ENCODE assay signal across 16 mouse cellular contexts in the genomic region with DNA sequence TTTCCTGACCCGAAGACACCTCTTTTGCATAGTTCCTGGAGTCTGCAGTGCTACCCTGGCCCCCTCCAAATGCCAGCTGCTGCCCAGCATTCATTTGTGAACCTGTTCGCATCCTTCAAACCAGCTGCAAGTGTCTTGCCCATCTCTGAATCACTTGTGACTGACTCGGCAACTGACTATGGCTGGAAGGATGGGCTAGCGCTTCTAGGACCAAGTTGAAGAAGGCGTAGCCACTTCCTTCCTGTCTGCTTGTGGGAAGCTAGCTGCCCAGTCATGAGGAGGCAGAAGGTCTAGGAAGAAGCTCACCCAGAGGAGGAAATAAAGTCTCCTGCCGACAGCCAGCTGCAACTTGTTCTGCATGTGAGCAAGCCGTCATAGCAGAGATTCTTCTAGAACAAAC. TPM values are rescaled to one million over a fixed set of nuclear protein-coding genes. Genes with fewer than 3 reads are reported as not detected.
DNase-seq lines count a peak whose midpoint lies in the region; ATAC-seq and TF ChIP-seq lines count a peak whose summit lies in the region.
"Had no signal": no experiment of that assay in that cellular context is flagged by ENCODE, and none has a peak within 500 bp of the region (broad histone marks: within the 10 kb centered on the region; RNA-seq: fewer than 3 reads in every experiment).

No protein-coding gene starts in this region.

- no peaks in the 10 kb centered on the region for H3K27me3 ChIP-seq in kidney, adult 2 months (replicated peaks; ENCODE audit: control insufficient read depth, insufficient read depth, low read length)
- no peaks in the 10 kb centered on the region for H3K27me3 ChIP-seq in forebrain, embryonic 11.5 days (ENCODE audit: control insufficient read depth, insufficient read depth, low read length)
- H3K27me3 ChIP-seq in midbrain, embryonic 16.5 days (ENCODE audit: control insufficient read depth, insufficient read depth, low read depth, low read length) = no peaks in the 10 kb centered on the region
- H3K27me3 ChIP-seq: CH12.LX; embryonic facial prominence, embryonic 13.5 days; hindbrain, embryonic 15.5 days had no signal

- H3K36me3 ChIP-seq in kidney, adult 2 months (ENCODE audit: control insufficient read depth, insufficient read depth, low read length) = no peaks in the 10 kb centered on the region
- no peaks in the 10 kb centered on the region for H3K36me3 ChIP-seq in forebrain, embryonic 11.5 days (ENCODE audit: control insufficient read depth, insufficient read depth, low read length)
- no peaks in the 10 kb centered on the region for H3K36me3 ChIP-seq in midbrain, embryonic 16.5 days (ENCODE audit: control insufficient read depth, insufficient read depth, low read length)
- H3K36me3 ChIP-seq: embryonic facial prominence, embryonic 13.5 days; hindbrain, embryonic 15.5 days had no signal

- no peak overlapping the region for H3K9ac ChIP-seq in forebrain, embryonic 11.5 days (ENCODE audit: low read length)
- no peak overlapping the region for H3K9ac ChIP-seq in midbrain, embryonic 16.5 days (ENCODE audit: low read depth, low read length)
- H3K9ac ChIP-seq: embryonic facial prominence, embryonic 13.5 days; forebrain, postnatal 0 days; hindbrain, embryonic 15.5 days; lung, embryonic 14.5 days had no signal

- no peaks in the 10 kb centered on the region for H3K4me1 ChIP-seq in kidney, adult 2 months (ENCODE audit: control insufficient read depth, insufficient read depth, low read length)
- no peaks in the 10 kb centered on the region for H3K4me1 ChIP-seq in forebrain, embryonic 11.5 days (replicated peaks; ENCODE audit: control insufficient read depth, insufficient read depth, low read length)
- H3K4me1 ChIP-seq in midbrain, embryonic 16.5 days (ENCODE audit: control insufficient read depth, insufficient read depth, low read length) = no peaks in the 10 kb centered on the region
- H3K4me1 ChIP-seq: embryonic facial prominence, embryonic 13.5 days; hindbrain, embryonic 15.5 days had no signal

- H3K4me2 ChIP-seq in forebrain, embryonic 11.5 days (ENCODE audit: low read depth, low read length, severe bottlenecking) = no peak overlapping the region
- H3K4me2 ChIP-seq in midbrain, embryonic 16.5 days (ENCODE audit: low read length) = no peak overlapping the region
- H3K4me2 ChIP-seq: embryonic facial prominence, embryonic 13.5 days; hindbrain, embryonic 15.5 days; lung, embryonic 14.5 days had no signal

- DNase-seq in kidney, adult 2 months = peak; percentile 29
- DNase-seq in kidney, postnatal 14 days = no peak
- DNase-seq in CD4-positive helper T cell, adult 2 months (ENCODE audit: low read depth, low spot score) = peak; percentile 51
- DNase-seq in cerebellum, adult 18-20 months = no peak
- DNase-seq in forebrain, embryonic 11.5 days (ENCODE audit: low spot score) = no peak
- DNase-seq: cerebellum, adult 9-11 months; forebrain, postnatal 0 days; kidney, postnatal 36 days; lung, embryonic 14.5 days had no signal

- H3K4me3 ChIP-seq in kidney, adult 2 months (ENCODE audit: insufficient read depth, low read depth, low read length) = no peak overlapping the region
- H3K4me3 ChIP-seq in forebrain, embryonic 11.5 days (ENCODE audit: low read depth, low read length) = no peak overlapping the region
- H3K4me3 ChIP-seq in midbrain, embryonic 16.5 days (ENCODE audit: low read depth, low read length) = no peak overlapping the region
- H3K4me3 ChIP-seq: embryonic facial prominence, embryonic 13.5 days; heart, adult 2 months; hindbrain, embryonic 15.5 days had no signal

- H3K27ac ChIP-seq in kidney, adult 2 months (ENCODE audit: insufficient read depth, low read depth, low read length) = no peak overlapping the region
- H3K27ac ChIP-seq in forebrain, embryonic 11.5 days (ENCODE audit: low read depth, low read length) = no peak overlapping the region
- no peak overlapping the region for H3K27ac ChIP-seq in midbrain, embryonic 16.5 days (ENCODE audit: low read length)
- H3K27ac ChIP-seq: embryonic facial prominence, embryonic 13.5 days; heart, adult 2 months; hindbrain, embryonic 15.5 days had no signal

- no peaks in the 10 kb centered on the region for H3K9me3 ChIP-seq in forebrain, embryonic 11.5 days (ENCODE audit: control insufficient read depth, low read length)
- H3K9me3 ChIP-seq in midbrain, embryonic 16.5 days (replicated peaks; ENCODE audit: control insufficient read depth, low read length, poor library complexity, severe bottlenecking) = no peaks in the 10 kb centered on the region
- H3K9me3 ChIP-seq: embryonic facial prominence, embryonic 13.5 days; hindbrain, embryonic 15.5 days had no signal

- WGBS in kidney, adult 2 months = 70% methylated on average over 7 of the region's 7 CpGs
- 89% methylated on average over 7 of the region's 7 CpGs for WGBS in forebrain, embryonic 11.5 days
- WGBS in midbrain, embryonic 16.5 days = 92% methylated on average over 7 of the region's 7 CpGs

- TF ChIP-seq CTCF in kidney, adult 2 months (conservative IDR thresholded peaks at IDR 0.05; ENCODE audit: insufficient read depth, insufficient read length, low read depth, low read length) = no peak

- no peak for TF ChIP-seq POLR2A in kidney, adult 2 months (IDR thresholded peaks at IDR 0.05; ENCODE audit: low read depth, low read length)

- peak; percentile 61 for ATAC-seq in inflammation-experienced regulatory T-cells, adult 6 months
- ATAC-seq in neutrophil, adult 5-6 weeks (ENCODE audit: extremely low read depth, insufficient number of reproducible peaks, low FRiP score, poor library complexity, severe bottlenecking) = peak; percentile 76
- no peak for ATAC-seq in forebrain, embryonic 11.5 days (replicated peaks; ENCODE audit: low FRiP score)
- ATAC-seq in midbrain, embryonic 16.5 days = no peak
- ATAC-seq: forebrain, postnatal 0 days had no signal

RNA-seq across cellular contexts. Expression of gene Alox5ap, which starts 29.6 kb away (rescaled TPM):
- polyA plus RNA-seq in kidney, adult 2 months (2012; rRNA removed) = 12.7 and 15.8 TPM in 2 replicates
- polyA plus RNA-seq in inflammation-experienced regulatory T-cells, adult 6 months (2017; shearing (Covaris generic)) = 1 to 10 TPM in 2 of 3 experiments, not detected in 1; 2.0 to 4.7 TPM
- total RNA-seq in neutrophil, adult 5-6 weeks (2017) = 1,084 and 1,252 TPM in 2 replicates
- 4.5 and 4.7 TPM in 2 replicates for polyA plus RNA-seq in forebrain, embryonic 11.5 days (2014; fragmentation: Nextera tagmentation; extraction: Ambion mirVana)
- 9.3 and 12.6 TPM in 2 replicates for polyA plus RNA-seq in midbrain, embryonic 16.5 days (2015; fragmentation: Nextera tagmentation; extraction: Ambion mirVana)

RNA-seq across cellular contexts. Expression of gene Hmgb1, which starts 50.7 kb away (rescaled TPM):
- polyA plus RNA-seq in kidney, adult 2 months (2012; rRNA removed) = 33.6 and 48.1 TPM in 2 replicates
- 1,000 to 10,000 TPM in 1 of 3 experiments, 100 to 1,000 TPM in 2; 359 to 1,026 (median 583) TPM for polyA plus RNA-seq in inflammation-experienced regulatory T-cells, adult 6 months (2017; shearing (Covaris generic))
- total RNA-seq in neutrophil, adult 5-6 weeks (2017) = 585 and 681 TPM in 2 replicates
- 1,921 and 2,020 TPM in 2 replicates for polyA plus RNA-seq in forebrain, embryonic 11.5 days (2014; fragmentation: Nextera tagmentation; extraction: Ambion mirVana)
- polyA plus RNA-seq in midbrain, embryonic 16.5 days (2015; fragmentation: Nextera tagmentation; extraction: Ambion mirVana) = 696 and 767 TPM in 2 replicates

RNA-seq across cellular contexts. Expression of gene Uspl1, which starts 50.9 kb away (rescaled TPM):
- 9.4 and 9.9 TPM in 2 replicates for polyA plus RNA-seq in kidney, adult 2 months (2012; rRNA removed)
- polyA plus RNA-seq in inflammation-experienced regulatory T-cells, adult 6 months (2017; shearing (Covaris generic)) = 10 to 100 TPM; 33.6 to 38.3 (median 34.7) TPM
- 65.2 and 69.9 TPM in 2 replicates for total RNA-seq in neutrophil, adult 5-6 weeks (2017)
- 71.2 and 74.9 TPM in 2 replicates for polyA plus RNA-seq in forebrain, embryonic 11.5 days (2014; fragmentation: Nextera tagmentation; extraction: Ambion mirVana)
- polyA plus RNA-seq in midbrain, embryonic 16.5 days (2015; fragmentation: Nextera tagmentation; extraction: Ambion mirVana) = 53.5 and 55.7 TPM in 2 replicates

Comparison
In these comparisons a context has a peak if more than half of its experiments do, and no peak if none do; other contexts are left out.
1. DNase-seq: peak in kidney, adult 2 months (single experiment) and CD4-positive helper T cell, adult 2 months (single experiment); none in kidney, postnatal 14 days (single experiment), cerebellum, adult 18-20 months (0 of 2) and forebrain, embryonic 11.5 days (single experiment).
2. ATAC-seq: peak in inflammation-experienced regulatory T-cells, adult 6 months (single experiment) and neutrophil, adult 5-6 weeks (single experiment); none in forebrain, embryonic 11.5 days (single experiment) and midbrain, embryonic 16.5 days (single experiment).